7 mouse cellular contexts compared by ENCODE assay signal in the genomic region with DNA sequence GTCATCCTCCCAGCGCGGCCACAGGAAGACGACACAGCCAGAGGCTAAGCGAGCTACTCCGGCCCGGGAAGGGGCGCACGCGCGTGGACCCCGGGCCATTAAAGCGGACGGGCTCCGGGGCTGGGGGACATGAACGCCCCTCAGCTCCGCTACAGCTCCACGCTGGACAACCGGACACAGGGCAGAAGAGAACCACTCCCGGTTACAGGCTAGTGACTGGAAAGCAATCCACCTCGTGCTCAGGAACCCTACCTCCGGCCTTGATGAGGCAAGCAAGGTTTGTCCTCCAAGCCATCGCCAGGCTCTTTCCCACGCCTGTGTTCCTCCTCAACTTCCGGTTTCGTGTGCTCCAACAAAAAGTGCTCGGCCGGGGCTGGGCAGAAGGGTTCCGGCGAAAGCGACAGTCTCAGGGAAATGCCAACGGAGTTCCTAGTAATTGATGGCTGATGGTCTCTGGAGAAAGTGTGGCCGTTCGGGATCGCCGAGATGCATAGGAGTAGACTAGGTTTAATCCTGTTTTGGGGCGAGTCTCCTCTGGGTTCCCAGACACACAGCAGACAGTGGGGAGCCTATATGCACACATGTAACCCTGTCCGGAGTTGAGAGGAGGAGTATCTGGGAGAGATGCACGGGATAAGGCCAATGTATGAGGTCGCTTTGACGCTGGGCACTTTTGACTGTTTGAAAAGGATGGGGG. TPM values are rescaled to one million over a fixed set of nuclear protein-coding genes. Genes with fewer than 3 reads are reported as not detected.
A peak's percentile ranks its signal among the peaks of the same experiment; 100 is the strongest.
DNase-seq lines count a peak whose midpoint lies in the region; ATAC-seq lines count a peak whose summit lies in the region.

A gene (minus strand): TSS at position 351 of the 697 bp plus-strand sequence.

- H3K9ac ChIP-seq in embryonic facial prominence, embryonic 12.5 days, result peak within 1 kb of the TSS; percentile 81
- H3K9ac ChIP-seq in limb, embryonic 11.5 days (ENCODE audit: low read length), result peak within 1 kb of the TSS; percentile 91
- H3K9ac ChIP-seq in midbrain, embryonic 14.5 days (replicated peaks; ENCODE audit: low read length), result peak within 1 kb of the TSS; percentile 84

- H3K9me3 ChIP-seq in embryonic facial prominence, embryonic 12.5 days, result no peaks in the 10 kb centered on the region
- H3K9me3 ChIP-seq in limb, embryonic 11.5 days (ENCODE audit: control insufficient read depth, low read length), result no peaks in the 10 kb centered on the region
- no peaks in the 10 kb centered on the region for H3K9me3 ChIP-seq in midbrain, embryonic 14.5 days (ENCODE audit: control insufficient read depth, low read length)

- peaks cover 9% of the 10 kb centered on the region for H3K4me1 ChIP-seq in embryonic facial prominence, embryonic 12.5 days
- peaks cover 7% of the 10 kb centered on the region for H3K4me1 ChIP-seq in limb, embryonic 11.5 days (ENCODE audit: control insufficient read depth, insufficient read depth, low read length)
- H3K4me1 ChIP-seq in midbrain, embryonic 14.5 days (ENCODE audit: control insufficient read depth, insufficient read depth, low read length), result peaks cover 9% of the 10 kb centered on the region; the same call in 1 of the 2 replicates

- DNase-seq in adrenal gland, postnatal 25 days, result peak; percentile 79
- peak; percentile 97 for DNase-seq in heart, adult 11 months
- peak; percentile 88 for DNase-seq in kidney, adult 18-20 months
- peak; percentile 91 for DNase-seq in limb, embryonic 11.5 days (ENCODE audit: low spot score)
- peak; percentile 94 for DNase-seq in midbrain, embryonic 14.5 days
- peak; percentile 51 to 73 for DNase-seq in spleen, adult 18-20 months

- H3K27ac ChIP-seq in embryonic facial prominence, embryonic 12.5 days, result peak within 1 kb of the TSS; percentile 86
- H3K27ac ChIP-seq in limb, embryonic 11.5 days (replicated peaks; ENCODE audit: low read depth, low read length), result peak within 1 kb of the TSS; percentile 72; the same call in 1 of the 2 replicates
- peak within 1 kb of the TSS; percentile 88 for H3K27ac ChIP-seq in midbrain, embryonic 14.5 days (replicated peaks; ENCODE audit: low read depth, low read length)

- H3K4me2 ChIP-seq in embryonic facial prominence, embryonic 12.5 days (replicated peaks), result peak within 1 kb of the TSS; percentile 73
- peak within 1 kb of the TSS; percentile 66 for H3K4me2 ChIP-seq in limb, embryonic 11.5 days (ENCODE audit: low read depth, severe bottlenecking)
- H3K4me2 ChIP-seq in midbrain, embryonic 14.5 days (ENCODE audit: low read length), result peak within 1 kb of the TSS; percentile 70

- peaks cover 17% of the 10 kb centered on the region for H3K36me3 ChIP-seq in embryonic facial prominence, embryonic 12.5 days
- no peaks in the 10 kb centered on the region for H3K36me3 ChIP-seq in limb, embryonic 11.5 days (ENCODE audit: control insufficient read depth, insufficient read depth, low read length)
- H3K36me3 ChIP-seq in midbrain, embryonic 14.5 days (ENCODE audit: control insufficient read depth, insufficient read depth, low read length), result peaks cover 13% of the 10 kb centered on the region

- WGBS in embryonic facial prominence, embryonic 12.5 days, result under 1% methylated on average over 40 of the region's 40 CpGs
- WGBS in limb, embryonic 11.5 days, result under 1% methylated on average over 40 of the region's 40 CpGs
- WGBS in midbrain, embryonic 14.5 days, result under 1% methylated on average over 40 of the region's 40 CpGs

- ATAC-seq in embryonic facial prominence, embryonic 12.5 days (ENCODE audit: insufficient number of reproducible peaks, insufficient read depth, low FRiP score, low TSS enrichment), result peak; percentile 78
- peak; percentile 78; the same call in 1 of the 2 replicates for ATAC-seq in limb, embryonic 11.5 days (ENCODE audit: insufficient number of reproducible peaks, low FRiP score, low TSS enrichment, low read depth)
- ATAC-seq in midbrain, embryonic 14.5 days (ENCODE audit: low FRiP score, low TSS enrichment), result peak; percentile 75

- peak within 1 kb of the TSS; percentile 83 for H3K4me3 ChIP-seq in embryonic facial prominence, embryonic 12.5 days
- H3K4me3 ChIP-seq in limb, embryonic 11.5 days (ENCODE audit: low read depth, low read length), result peak within 1 kb of the TSS; percentile 84
- peak within 1 kb of the TSS; percentile 75 for H3K4me3 ChIP-seq in midbrain, embryonic 14.5 days (replicated peaks; ENCODE audit: low read depth, low read length)

- H3K27me3 ChIP-seq in embryonic facial prominence, embryonic 12.5 days, result no peaks in the 10 kb centered on the region
- no peaks in the 10 kb centered on the region for H3K27me3 ChIP-seq in limb, embryonic 11.5 days (ENCODE audit: control insufficient read depth, insufficient read depth, low read length)
- H3K27me3 ChIP-seq in midbrain, embryonic 14.5 days (ENCODE audit: control insufficient read depth, insufficient read depth, low read length), result no peaks in the 10 kb centered on the region

RNA-seq across cellular contexts. Expression of the gene that starts here (rescaled TPM):
- total RNA-seq in adrenal gland, postnatal 25 days (2021), result 20.5 and 26.8 TPM in 2 replicates
- polyA plus RNA-seq in embryonic facial prominence, embryonic 12.5 days (2016; fragmentation: Nextera tagmentation; extraction: Ambion mirVana), result 29.1 and 32.2 TPM in 2 replicates
- 30.6 and 33.8 TPM in 2 replicates for polyA plus RNA-seq in limb, embryonic 11.5 days (2014; fragmentation: Nextera tagmentation; extraction: Ambion mirVana)
- 24.0 and 25.4 TPM in 2 replicates for polyA plus RNA-seq in midbrain, embryonic 14.5 days (2014; fragmentation: Nextera tagmentation; extraction: Ambion mirVana)

Comparison
In these comparisons a context has a peak if more than half of its experiments do, and no peak if none do; other contexts are left out.
1. Peak in every context shown above with its lines: DNase-seq, ATAC-seq, H3K4me3 ChIP-seq and H3K27ac ChIP-seq.